Mouse (Mus musculus): ENCODE results near the gene Aoc2. TPM values are rescaled to one million over a fixed set of nuclear protein-coding genes. Genes with fewer than 3 reads are reported as not detected.
A peak's percentile ranks its signal among the peaks of the same experiment; 100 is the strongest.
"Not testable (repeated sequence)": the region's sequence is repeated elsewhere in the genome, so short reads cannot be mapped to it uniquely, and the experiment has no call there.

The Aoc2 gene
- total RNA-seq, 4 experiments from 2014 or later = 3.8 to 5.3 (median 4.7) TPM

GRCm38 (mm10) chr11:101315665-101316500 lies 9.0 kb upstream of the Aoc2 start, which contains the start of gene Psme3:
Gene Psme3, plus strand, starts transcription at chr11:101316213.
- peak; percentile 91 to 95 for DNase-seq (ENCODE audit: low spot score in 2 of 2)

DNA sequence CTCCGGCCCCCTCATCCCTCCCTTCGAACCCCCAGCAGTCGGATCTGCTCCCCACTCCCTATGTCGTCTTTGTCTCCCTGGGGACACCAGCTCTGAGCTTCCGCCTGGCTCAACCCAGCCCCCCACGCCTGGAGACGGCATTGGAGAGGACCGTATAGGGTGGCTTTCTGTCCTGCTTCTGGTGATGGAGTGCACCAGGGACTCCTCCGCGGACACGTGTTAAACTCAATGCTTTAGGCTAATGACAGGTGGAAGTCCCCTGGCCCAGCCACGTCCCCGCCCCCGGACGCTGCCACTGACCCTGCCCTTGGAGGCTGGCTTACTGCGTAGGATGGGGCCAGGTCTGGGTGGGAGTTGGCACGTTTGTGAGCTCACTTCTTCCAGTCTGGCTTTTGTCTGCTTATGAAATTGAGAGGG lies 8.4 kb upstream of the Aoc2 start:
- DNase-seq (ENCODE audit: low spot score in 2 of 2) = no peak

GRCm38 (mm10) chr11:101323609-101324008 lies 1.3 kb upstream of the Aoc2 start:
- DNase-seq (ENCODE audit: low spot score in 2 of 2) = peak; percentile 47 to 67

GRCm38 (mm10) chr11:101325201-101325600 lies 338 bp downstream of the Aoc2 start:
- DNase-seq (ENCODE audit: low spot score in 2 of 2) = not testable (repeated sequence)

DNA sequence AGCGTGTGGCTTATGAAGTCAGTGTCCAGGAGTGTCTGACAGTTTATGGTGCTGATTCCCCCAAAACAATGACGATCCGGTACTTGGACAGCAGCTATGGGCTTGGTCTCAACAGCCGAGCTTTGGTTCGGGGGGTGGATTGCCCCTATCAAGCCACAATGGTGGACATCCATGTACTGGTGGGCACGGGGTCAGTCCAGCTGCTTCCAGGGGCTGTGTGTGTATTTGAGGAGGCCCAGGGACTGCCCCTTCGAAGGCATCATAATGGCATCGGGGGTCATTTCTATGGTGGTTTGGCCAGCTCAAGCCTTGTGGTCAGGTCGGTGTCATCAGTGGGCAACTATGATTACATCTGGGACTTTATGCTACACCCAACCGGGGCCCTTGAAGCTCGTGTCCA lies 1.3 kb downstream of the Aoc2 start:
- DNase-seq (ENCODE audit: low spot score in 2 of 2) = no peak

DNA sequence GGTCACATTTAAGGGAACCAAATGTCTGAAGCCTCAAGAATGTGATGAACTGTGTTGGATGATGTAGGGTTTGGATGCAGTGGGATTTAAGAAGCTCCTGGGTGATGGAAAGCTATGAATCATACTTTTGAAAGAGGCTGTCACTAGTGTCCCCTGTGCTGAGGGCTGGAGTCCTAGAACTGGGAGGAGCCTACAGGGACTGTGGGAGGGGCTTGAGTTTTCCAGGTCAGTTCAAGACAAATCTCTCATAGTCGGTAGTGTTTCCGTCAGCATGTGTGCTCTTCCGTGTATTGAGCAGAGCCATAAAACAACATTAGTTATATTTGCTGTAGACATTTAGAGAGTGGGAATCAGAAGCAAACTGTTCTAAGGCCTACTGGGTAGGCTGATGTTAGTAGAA lies 2.4 kb downstream of the Aoc2 start:
- DNase-seq (ENCODE audit: low spot score in 2 of 2) = no peak

DNA sequence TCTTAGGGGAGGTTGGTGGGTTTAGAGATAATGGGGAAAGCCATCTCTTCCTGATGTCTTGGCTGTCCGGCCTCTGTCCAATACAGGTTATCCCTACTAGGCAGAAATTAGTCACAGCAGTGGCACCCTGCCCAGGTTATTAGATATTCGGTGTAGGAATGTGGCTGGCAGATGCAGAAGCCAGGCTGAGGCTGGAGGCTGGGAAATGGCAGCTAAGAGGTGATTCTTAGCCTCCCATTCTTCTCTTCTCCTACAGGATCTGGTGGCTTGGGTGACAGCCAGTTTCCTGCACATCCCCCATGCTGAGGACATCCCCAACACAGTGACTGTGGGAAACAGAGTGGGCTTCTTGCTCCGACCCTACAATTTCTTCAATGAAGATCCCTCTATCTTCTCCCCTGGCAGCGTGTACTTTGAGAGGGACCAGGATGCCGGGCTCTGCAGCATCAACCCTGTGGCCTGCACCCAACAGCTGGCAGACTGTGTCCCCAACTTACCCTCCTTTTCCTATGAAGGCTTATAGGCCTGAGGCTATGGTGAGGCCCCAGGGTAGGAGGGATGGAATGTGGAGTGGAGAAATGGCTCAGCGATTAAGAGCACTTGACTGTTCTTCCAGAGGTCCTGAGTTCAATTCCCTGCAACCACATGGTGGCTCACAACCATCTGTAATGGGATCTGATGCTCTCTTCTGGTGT lies 4.2 kb downstream of the Aoc2 start:
- DNase-seq (ENCODE audit: low spot score in 2 of 2) = peak in 1 of 2 experiments; percentile 28

- DNase-seq (ENCODE audit: low spot score in 2 of 2) = no peak
Observed at GRCm38 (mm10) chr11:101330371-101330924, 5.6 kb downstream of the Aoc2 start, which contains the start of gene Aoc3. Gene Aoc3, plus strand, starts transcription at chr11:101330605.

DNA sequence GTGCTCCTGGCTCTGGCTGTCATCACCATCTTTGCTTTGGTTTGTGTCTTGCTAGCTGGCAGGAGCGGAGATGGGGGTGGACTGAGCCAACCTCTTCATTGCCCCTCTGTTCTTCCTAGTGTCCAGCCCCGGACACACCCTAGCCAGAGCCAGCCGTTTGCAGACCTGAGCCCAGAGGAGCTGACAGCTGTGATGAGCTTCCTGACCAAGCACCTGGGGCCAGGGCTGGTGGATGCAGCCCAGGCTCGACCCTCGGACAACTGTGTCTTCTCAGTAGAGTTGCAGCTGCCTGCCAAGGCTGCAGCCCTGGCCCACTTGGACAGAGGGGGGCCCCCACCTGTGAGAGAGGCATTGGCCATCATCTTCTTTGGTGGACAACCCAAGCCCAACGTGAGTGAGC lies 6.1 kb downstream of the Aoc2 start:
- not testable (repeated sequence) for DNase-seq (ENCODE audit: low spot score in 2 of 2)

GRCm38 (mm10) chr11:101332537-101332936 lies 7.7 kb downstream of the Aoc2 start:
- no peak for DNase-seq (ENCODE audit: low spot score in 2 of 2)

- DNase-seq (ENCODE audit: low spot score in 2 of 2) = no peak
Observed at GRCm38 (mm10) chr11:101334023-101334422, 9.2 kb downstream of the Aoc2 start.

GRCm38 (mm10) chr11:101334516-101334915 lies 9.7 kb downstream of the Aoc2 start:
- DNase-seq (ENCODE audit: low spot score in 2 of 2) = no peak

DNA sequence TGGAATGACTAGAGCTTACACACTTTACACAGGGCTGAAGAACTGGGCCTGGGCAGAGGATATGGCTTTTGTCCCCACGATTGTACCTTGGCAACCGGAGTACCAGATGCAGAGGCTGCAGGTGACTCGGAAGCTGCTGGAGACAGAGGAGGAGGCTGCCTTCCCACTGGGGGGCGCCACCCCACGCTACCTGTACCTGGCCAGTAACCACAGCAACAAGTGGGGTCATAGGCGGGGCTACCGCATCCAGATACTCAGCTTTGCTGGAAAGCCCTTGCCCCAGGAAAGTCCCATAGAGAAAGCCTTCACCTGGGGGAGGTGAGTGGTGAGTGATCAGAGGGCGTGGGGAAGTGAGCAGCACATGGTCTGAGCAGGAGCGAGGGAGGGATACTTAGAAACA lies 10.8 kb downstream of the Aoc2 start:
- DNase-seq (ENCODE audit: low spot score in 2 of 2) = no peak

GRCm38 (mm10) chr11:101338123-101338760 lies 13.4 kb downstream of the Aoc2 start:
- no peak for DNase-seq (ENCODE audit: low spot score in 2 of 2)

DNA sequence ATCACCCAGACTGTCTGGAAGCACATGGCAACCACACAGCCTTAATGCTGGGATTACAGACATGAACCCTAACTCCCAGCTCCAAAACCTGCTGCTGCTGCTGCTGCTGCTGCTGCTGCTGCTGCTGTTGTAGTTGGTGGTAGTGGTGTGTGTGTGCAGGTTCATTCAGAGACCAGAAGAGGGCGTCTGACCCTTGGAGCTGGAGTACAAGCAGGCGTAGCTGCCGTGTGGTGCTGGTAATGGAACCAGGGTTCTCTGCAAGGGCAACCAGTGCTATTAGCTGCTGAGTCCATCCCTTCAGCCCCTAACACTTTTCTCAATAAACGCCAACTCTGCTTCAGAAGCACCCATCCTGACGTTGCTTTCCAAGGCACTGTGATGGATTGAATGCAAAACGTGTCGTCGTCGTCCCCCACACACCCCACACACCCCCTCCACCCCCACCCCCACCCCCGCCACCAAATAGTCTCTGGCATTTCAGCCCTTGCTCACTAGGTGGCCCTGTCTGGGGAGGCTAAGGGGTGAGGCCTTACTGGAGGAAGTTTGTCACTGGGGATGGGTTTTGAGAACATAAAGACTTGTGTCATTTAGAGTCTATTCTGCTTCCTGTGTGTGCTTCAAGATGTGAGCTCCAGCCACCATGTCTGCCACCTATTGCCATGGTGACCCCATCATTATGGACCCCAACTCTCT lies 22.4 kb downstream of the Aoc2 start:
- no peak for DNase-seq (ENCODE audit: low spot score in 2 of 2)

DNA sequence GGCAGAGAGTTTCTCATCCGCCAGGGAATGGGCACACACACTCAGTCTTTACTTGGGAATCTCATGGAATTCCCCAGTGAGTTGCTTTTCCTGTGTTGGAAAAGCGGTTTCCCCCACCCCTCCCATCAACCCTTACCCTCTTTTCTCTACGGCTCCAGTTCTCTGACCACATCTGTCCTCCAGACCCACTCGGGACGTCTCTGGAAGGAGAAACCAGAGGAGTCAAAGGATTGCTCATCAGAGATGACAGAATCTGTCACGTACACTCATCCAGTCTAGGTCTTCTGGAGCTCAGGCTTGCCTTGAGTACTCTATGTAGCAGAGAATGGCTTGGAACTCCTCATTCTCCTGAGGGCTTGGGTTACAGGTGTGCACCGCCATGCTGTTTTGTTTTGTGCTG lies 23.9 kb downstream of the Aoc2 start:
- DNase-seq (ENCODE audit: low spot score in 2 of 2) = no peak

GRCm38 (mm10) chr11:101349216-101349615 lies 24.4 kb downstream of the Aoc2 start:
- no peak for DNase-seq (ENCODE audit: low spot score in 2 of 2)

DNA sequence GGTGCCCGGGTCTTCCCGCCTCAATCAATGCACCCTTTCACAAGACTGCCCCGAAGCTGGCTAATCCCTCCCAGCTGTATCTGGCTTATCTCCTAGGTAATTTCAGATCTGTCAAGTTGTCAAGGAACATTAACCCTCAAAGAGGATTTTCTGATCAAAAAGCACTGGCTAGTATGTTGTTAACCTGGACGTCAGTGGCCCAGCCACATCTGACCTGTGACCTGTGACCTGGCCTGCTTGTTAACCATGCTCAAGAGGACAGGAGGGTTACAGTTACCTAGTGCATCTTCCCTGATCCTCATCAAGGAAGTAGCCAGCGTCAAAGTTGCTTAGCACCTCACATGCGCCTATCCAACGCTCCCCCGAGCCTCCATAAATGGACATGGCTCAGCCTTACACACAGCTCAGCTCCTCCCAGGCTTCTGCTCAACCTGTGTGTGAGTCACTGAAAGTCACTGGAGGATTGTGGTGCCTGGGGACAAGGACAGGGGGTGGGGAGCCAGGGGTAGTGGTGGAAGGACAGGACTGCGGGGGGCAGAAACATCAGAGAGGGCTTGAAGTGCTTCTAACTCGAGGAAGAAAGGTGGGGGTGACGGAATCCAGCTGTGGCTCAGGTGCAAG lies 26.3 kb downstream of the Aoc2 start:
- DNase-seq (ENCODE audit: low spot score in 2 of 2) = no peak

DNA sequence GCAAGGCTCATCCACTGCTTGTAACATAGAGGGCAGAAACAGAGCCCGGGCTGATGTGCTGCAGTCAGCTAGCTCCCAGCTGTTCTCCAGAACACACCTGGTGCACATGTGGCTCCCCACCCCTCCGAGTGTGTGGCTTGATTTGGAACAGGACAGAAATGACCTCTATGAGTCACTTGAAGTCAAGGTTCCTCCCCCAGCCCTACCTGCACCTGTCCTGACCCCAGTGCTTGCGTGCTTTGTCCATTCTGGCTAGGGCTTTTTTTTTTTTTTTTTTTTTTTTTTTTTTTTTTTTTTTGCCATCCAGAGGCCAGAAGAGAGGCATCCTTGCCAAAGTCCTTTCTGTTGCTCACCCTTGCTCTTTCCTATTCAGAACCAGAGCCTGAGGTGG lies 26.9 kb downstream of the Aoc2 start:
- no peak for DNase-seq (ENCODE audit: low spot score in 2 of 2)

- DNase-seq (ENCODE audit: low spot score in 2 of 2) = no peak
Observed at GRCm38 (mm10) chr11:101353436-101353835, 28.6 kb downstream of the Aoc2 start.

Data from left cerebral cortex, adult 8-10 months (tissue).